15 mouse cellular contexts compared by ENCODE assay signal in the genomic region with DNA sequence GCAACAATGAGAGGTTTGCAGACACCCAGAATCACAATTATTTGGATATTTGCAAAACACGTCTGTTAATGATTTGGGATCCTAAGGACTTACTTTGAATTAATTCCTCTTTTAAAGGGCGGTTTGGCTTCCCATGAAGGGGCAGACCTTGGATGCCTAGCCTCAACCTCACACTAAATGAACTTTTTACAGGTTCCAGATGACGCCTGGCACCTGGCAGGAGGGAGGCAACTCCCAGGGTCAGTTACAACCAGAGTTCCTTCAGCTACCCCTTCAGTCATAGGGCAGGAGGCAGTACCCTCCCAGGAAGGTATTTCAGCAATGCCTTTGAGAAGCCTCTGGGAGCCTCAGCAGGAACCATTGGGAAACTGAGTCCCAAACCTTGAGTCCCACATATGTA.
"Had no signal": no experiment of that assay in that cellular context is flagged by ENCODE, and none has a peak within 500 bp of the region (broad histone marks: within the 10 kb centered on the region; RNA-seq: fewer than 3 reads in every experiment).

No protein-coding gene starts in this region.

- H3K4me2 ChIP-seq: neural tube, embryonic 12.5 days; neural tube, embryonic 13.5 days; stomach, embryonic 15.5 days had no signal

- H3K9me3 ChIP-seq: neural tube, embryonic 12.5 days; neural tube, embryonic 13.5 days; stomach, embryonic 15.5 days had no signal

- H3K36me3 ChIP-seq: neural tube, embryonic 12.5 days; neural tube, embryonic 13.5 days; stomach, embryonic 15.5 days had no signal

- DNase-seq: retina, postnatal 1 day; right cerebral cortex, adult 18-20 months; right cerebral cortex, postnatal 25 days; right cerebral cortex, postnatal 4 days; spleen, adult 18-20 months; thymus, adult 18-20 months; thymus, adult 2 months; thymus, postnatal 14 days; thymus, postnatal 25 days; thymus, postnatal 36 days; thymus, postnatal 4 days had no signal

- H3K9ac ChIP-seq: neural tube, embryonic 12.5 days; neural tube, embryonic 13.5 days; stomach, embryonic 15.5 days had no signal

- H3K4me3 ChIP-seq: neural tube, embryonic 12.5 days; neural tube, embryonic 13.5 days; stomach, embryonic 15.5 days had no signal

- H3K4me1 ChIP-seq: neural tube, embryonic 12.5 days; neural tube, embryonic 13.5 days; stomach, embryonic 15.5 days had no signal

- H3K27ac ChIP-seq: neural tube, embryonic 12.5 days; neural tube, embryonic 13.5 days; stomach, embryonic 15.5 days; stomach, postnatal 0 days had no signal

- H3K27me3 ChIP-seq: neural tube, embryonic 12.5 days; stomach, embryonic 15.5 days had no signal
